Mouse (Mus musculus) heart, adult 11 months (tissue): Measurements from ENCODE around the gene Gm49325.

ENCODE experiments used
- DNase-seq: peaks from one replicate; pipeline ENCODE4 v3.0.0; 2022

Gm49325 gene

DNA sequence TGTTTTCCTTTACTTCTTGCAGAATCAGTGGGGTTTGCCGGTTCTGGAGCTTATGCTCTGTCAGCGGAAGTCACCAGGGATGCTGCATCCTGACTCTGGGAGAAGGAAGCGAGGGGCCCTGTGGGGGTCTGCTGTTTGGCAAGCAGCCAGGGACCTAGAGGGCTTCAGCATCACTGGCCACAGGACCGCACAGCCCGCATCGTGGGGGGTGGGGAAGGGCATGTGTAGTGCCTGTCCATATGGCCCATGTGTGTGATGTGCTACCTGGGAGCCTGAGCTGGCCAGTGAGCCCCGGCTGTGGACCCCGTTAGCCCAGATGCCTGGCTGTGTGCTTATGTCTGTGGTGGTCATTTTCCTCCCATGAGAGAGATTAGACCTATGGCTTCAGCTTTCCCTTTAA is 16.2 kb upstream of the Gm49325 start:
- DNase-seq = no peak

DNA sequence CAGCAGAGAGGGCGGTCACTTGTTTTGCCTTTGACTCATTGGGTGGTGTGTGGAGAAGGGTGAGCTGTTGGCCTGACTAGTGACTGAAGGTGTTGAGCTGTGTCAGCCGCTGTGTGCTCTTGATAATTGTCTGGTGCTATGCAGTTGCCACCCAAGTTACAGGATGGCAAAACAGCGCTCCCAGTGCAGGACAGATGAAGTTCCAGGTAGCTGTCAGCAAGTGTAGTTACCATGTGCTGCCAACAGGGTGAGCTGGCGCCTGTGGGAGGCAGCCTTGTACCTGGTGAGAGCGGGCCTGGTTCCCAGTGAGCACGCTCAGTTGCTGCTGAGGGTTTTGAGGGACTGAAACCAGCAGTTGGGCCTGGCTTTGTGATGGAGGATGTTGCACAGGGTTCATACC is 15.2 kb upstream of the Gm49325 start:
- peak; percentile 94 for DNase-seq

- no peak for DNase-seq
These were observed 14.5 kb upstream of the Gm49325 start for GRCm38 (mm10) chr10:77591546-77591945.

DNA sequence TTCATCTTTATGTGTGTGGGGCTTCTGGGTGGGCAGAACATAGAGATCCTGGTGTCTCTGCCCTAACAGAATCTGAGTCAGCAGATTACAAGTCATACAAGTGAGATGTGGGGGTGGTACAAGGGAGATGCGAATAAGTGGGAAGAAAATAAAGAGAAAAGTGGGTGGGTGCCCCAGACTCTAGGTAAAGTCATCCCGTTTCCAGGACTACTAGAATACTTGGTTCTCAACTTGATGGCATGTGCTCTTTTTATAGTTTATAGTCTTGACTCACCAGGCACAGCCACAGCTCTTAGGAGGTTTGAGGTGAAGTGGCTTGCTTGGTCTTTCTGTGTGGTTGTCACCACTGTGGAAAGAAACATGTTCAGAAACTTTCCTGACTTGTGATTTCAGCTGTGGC is 9.9 kb upstream of the Gm49325 start:
- no peak for DNase-seq

- no peak for DNase-seq
These were observed 3.0 kb upstream of the Gm49325 start for GRCm38 (mm10) chr10:77603021-77603420.

GRCm38 (mm10) chr10:77604111-77604510 is 1.9 kb upstream of the Gm49325 start:
- no peak for DNase-seq

- DNase-seq = no peak
These were observed 1.0 kb upstream of the Gm49325 start for GRCm38 (mm10) chr10:77604958-77605357.

- peak; percentile 92 for DNase-seq
These were observed 629 bp upstream of the Gm49325 start for GRCm38 (mm10) chr10:77605368-77605767.

DNA sequence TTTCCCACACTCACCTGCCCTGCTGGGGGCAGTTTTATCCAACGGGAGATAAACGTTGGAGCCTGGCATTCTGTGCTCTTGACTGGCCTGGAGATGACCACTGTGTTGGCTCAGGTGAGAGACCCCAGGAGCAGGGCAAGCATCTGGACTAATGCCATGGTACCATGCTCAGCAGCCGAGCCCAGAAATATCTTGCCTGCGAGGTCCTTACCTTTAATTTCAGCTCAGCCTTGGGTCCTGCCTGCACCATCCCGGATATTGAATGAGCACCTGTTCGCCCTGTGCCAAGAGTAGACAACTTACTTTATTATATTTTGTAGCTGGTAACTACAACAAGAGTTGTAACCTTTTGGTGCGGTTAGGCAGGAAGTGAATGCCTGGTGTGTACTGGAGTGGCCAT is 858 bp downstream of the Gm49325 start:
- peak; percentile 96 for DNase-seq

GRCm38 (mm10) chr10:77607441-77607840 is 1.4 kb downstream of the Gm49325 start:
- DNase-seq = no peak

GRCm38 (mm10) chr10:77608589-77608988 is 2.6 kb downstream of the Gm49325 start:
- no peak for DNase-seq

- DNase-seq = no peak
These were observed 4.4 kb downstream of the Gm49325 start for GRCm38 (mm10) chr10:77610221-77610961.

DNA sequence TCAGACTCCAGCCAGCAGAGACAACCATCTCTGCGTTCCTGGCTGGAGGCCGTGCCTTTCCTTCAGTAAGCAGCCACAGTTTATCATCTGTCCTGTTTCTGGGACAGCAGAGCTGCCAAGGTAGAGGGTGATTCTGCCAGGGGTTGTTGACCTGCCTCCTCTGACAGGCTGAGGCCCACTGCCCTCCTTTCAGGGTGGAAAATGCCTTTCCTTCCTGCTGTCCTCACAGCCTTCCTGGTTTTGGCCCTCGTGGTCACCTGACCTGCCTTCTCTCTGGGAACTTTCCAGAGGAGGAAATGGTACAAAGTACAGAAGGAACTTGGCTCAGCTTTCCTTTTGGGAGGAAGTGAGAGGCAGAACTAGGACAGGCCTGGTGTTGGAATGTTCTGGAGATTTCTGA is 7.4 kb downstream of the Gm49325 start:
- peak; percentile 99 for DNase-seq

DNA sequence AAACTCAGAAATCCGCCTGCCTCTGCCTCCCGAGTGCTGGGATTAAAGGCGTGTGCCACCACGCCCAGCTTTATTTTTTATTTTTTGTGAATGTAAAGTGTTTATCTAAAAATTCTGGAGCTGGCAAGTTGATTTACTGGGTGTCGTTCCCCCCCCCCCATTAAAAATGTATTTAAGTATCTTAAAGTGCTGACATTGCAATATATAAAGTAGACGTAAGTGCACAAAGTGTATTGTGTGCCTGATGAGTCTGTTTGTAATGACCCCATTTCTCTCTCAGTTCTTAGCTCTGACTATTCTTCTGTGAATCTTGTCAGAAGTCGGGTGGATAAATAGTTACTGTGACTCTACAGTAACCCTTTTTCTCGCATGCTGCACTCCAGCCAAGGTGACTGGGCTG is 9.7 kb downstream of the Gm49325 start:
- DNase-seq = no peak

DNA sequence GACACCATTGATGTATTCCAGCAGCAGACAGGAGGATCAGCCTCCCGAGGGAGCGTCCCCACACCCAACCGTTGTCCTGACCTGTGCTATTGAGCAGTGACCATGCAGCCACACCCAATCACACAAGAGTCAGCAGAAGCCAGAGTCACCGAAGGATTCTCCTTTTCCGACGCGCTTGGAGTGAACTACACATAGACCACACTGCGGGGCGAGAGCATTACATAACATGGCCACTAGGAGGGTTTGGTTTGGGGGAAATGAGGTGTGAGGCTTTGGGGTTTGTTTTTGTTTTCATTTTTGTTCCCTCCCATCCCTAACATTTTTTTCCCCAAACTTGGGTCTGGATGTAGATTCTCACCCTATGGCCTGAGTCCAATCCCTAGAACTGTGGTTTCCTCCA is 10.2 kb downstream of the Gm49325 start:
- DNase-seq = no peak

- no peak for DNase-seq
These were observed 10.9 kb downstream of the Gm49325 start for GRCm38 (mm10) chr10:77616926-77617325.

- DNase-seq = no peak
These were observed 15.5 kb downstream of the Gm49325 start for GRCm38 (mm10) chr10:77621546-77621945.

- peak; percentile 99 for DNase-seq
These were observed 16.3 kb downstream of the Gm49325 start, which contains the start of gene Ube2g2 for GRCm38 (mm10) chr10:77622055-77622988. Gene Ube2g2 (plus strand): TSS chr10:77622275.

GRCm38 (mm10) chr10:77623069-77623492 is 17.1 kb downstream of the Gm49325 start:
- DNase-seq = peak; percentile 97

DNA sequence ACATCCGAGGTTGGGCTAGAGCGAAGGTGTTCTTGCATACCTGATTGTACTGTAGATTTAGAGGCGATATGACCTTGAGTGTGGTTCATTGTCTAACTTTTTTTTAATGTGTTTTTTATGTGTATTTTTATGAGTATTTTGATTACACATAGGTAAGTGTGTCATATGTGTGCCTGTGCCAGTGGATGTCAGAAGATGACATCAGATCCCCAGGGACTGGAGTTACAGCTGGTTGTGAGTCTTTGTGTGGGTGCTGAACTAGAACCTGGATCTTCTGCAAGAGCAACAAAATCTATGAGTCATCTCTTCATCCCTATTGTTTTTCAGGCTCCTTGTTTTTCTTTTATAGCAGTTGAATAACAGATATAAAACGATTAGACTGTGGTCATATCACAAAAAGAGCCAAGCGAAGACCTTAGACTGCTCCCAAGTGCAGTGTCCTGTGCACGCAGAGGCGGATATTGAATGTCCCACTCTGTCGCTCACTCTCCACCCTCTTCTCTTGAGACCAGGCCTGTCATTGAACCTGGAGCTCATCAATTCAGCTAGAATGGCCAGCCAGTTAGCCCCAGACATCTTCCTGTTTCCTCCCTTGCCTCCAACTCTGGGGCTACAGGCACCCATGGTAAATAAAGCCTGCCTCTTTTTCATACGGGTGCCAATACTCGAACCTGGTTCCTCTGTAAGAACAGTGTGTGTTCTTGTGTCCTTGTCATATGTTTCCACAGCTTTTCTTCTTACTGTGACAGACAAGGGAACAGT is 17.8 kb downstream of the Gm49325 start:
- DNase-seq = peak; percentile 92

- peak; percentile 98 for DNase-seq
These were observed 18.6 kb downstream of the Gm49325 start for GRCm38 (mm10) chr10:77624570-77624995.

DNA sequence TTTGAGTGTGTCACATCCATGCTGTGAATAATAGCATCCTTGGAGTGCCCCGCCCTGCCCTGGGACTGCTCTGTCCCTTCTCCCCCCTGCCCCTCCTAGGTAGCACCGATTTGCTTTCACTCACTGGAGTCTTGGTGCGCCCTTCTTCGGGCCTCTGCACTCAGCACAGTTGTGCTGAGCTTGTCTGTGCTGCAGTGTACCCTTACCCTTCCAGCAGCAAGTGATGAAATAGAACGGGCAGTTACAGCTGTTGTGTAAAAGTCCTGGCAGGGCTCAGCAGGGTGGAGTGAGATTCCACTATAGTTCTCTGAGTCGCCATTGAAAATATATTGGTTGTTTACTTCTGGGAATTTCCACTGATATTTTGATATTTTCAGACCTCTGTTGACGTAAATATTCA is 20.0 kb downstream of the Gm49325 start:
- peak; percentile 94 for DNase-seq

DNA sequence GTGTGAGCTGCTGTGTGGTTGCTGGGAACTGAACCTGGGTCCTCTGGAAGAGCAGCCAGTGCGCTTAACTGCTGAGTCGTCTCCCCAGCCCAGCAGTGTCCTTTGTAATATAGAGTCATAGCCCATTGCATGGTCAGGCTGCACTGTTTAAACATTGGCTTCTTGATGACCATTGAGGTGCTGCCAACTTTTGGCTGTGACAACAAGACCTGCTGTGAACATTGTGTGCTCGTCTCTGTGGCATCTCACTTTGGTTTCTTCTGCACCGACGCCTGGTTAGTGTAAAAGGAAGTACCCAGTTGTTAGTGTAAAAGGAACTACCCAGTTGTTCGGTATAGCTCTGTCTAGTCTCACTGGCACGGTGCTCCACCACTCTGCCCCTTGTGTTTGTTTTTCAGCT is 20.6 kb downstream of the Gm49325 start:
- DNase-seq = no peak
